Comparison of ENCODE assay signal across 17 mouse cellular contexts in genomic region chr10:5560526-5560925, GRCm38 (mm10). TPM values are rescaled to one million over a fixed set of nuclear protein-coding genes. Genes with fewer than 3 reads are reported as not detected.
"Had no signal": no experiment of that assay in that cellular context is flagged by ENCODE, and none has a peak within 500 bp of the region (broad histone marks: within the 10 kb centered on the region; RNA-seq: fewer than 3 reads in every experiment).

No protein-coding gene starts in this region.

- H3K27ac ChIP-seq: lung, embryonic 15.5 days; macrophage; midbrain, embryonic 13.5 days; midbrain, embryonic 15.5 days; neural tube, embryonic 12.5 days; stomach, embryonic 15.5 days; stomach, postnatal 0 days had no signal

- H3K27me3 ChIP-seq: lung, embryonic 15.5 days; megakaryocyte, embryonic 14.5 days; midbrain, embryonic 13.5 days; midbrain, embryonic 15.5 days; neural tube, embryonic 12.5 days; stomach, embryonic 15.5 days had no signal

- H3K9ac ChIP-seq: liver, postnatal 0 days; lung, embryonic 15.5 days; midbrain, embryonic 13.5 days; midbrain, embryonic 15.5 days; neural tube, embryonic 12.5 days; stomach, embryonic 15.5 days had no signal

- H3K4me1 ChIP-seq: lung, embryonic 15.5 days; midbrain, embryonic 13.5 days; midbrain, embryonic 15.5 days; neural tube, embryonic 12.5 days; stomach, embryonic 15.5 days had no signal

- DNase-seq: liver, postnatal 0 days; lung, adult 2 months; lung, postnatal 14 days; lung, postnatal 36 days; right cerebral cortex, postnatal 14 days; thymus, adult 2 months; thymus, postnatal 25 days; thymus, postnatal 4 days had no signal

- H3K4me3 ChIP-seq: lung, embryonic 15.5 days; megakaryocyte, embryonic 14.5 days; midbrain, embryonic 13.5 days; midbrain, embryonic 15.5 days; neural tube, embryonic 12.5 days; stomach, embryonic 15.5 days had no signal

- H3K9me3 ChIP-seq: lung, embryonic 15.5 days; midbrain, embryonic 13.5 days; midbrain, embryonic 15.5 days; neural tube, embryonic 12.5 days; stomach, embryonic 15.5 days had no signal

- H3K36me3 ChIP-seq: lung, embryonic 15.5 days; midbrain, embryonic 13.5 days; midbrain, embryonic 15.5 days; neural tube, embryonic 12.5 days; stomach, embryonic 15.5 days had no signal

RNA-seq across cellular contexts. Expression of gene Myct1, which starts 33.0 kb away (rescaled TPM):
- total RNA-seq: monocyte, adult 5-6 weeks had no signal
